Mouse (Mus musculus) E14TG2a.4 (cell line): ENCODE results near the gene Gch1.

Experiments
- CTCF ChIP-seq: conservative IDR thresholded peaks from 2 replicates; pipeline ENCODE4 v1.5.1; 2014; ENCODE audit warnings: low read length
- NANOG ChIP-seq: IDR thresholded peaks from 2 replicates; pipeline ENCODE4 v1.6.1; 2014; ENCODE audit warnings: borderline replicate concordance, low read length, mixed read lengths
- POU5F1 ChIP-seq: IDR thresholded peaks from 2 replicates; pipeline ENCODE4 v1.6.1; 2014; ENCODE audit warnings: low read length, borderline replicate concordance

- no peak for TF ChIP-seq CTCF
- TF ChIP-seq NANOG: no peak
- no peak for TF ChIP-seq POU5F1
Observed at GRCm38 (mm10) chr14:47169677-47170410, 19.4 kb downstream of the Gch1 start.
